Mouse (Mus musculus) cerebellum, adult 11-12 months (tissue): ENCODE measurements around the gene Ice2.

ENCODE experiments used
- DNase-seq: peaks from one replicate; pipeline ENCODE4 v3.0.0; 2022

Ice2 gene

GRCm38 (mm10) chr9:69419476-69419875, 21.8 kb downstream of the Ice2 start:
- DNase-seq = no peak

DNA sequence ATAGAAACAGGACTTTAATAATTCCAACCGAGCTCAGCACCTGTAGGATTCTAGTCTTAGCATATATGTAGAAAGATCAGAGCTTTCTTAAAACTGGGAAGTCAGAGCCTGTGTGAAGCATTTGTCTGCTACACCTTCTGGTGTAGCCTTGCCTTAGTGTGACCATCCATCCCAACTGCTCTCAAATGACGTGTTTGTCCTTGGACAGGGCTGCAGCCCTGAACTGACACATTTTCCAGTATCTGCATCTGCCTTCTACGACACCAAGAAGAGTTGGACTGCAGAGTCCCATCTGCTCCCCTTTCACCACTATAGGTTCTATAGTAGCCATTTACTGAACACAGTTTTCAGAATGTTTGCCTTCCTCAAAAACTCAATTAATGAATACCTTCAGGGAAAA, 32.8 kb downstream of the Ice2 start:
- no peak for DNase-seq

DNA sequence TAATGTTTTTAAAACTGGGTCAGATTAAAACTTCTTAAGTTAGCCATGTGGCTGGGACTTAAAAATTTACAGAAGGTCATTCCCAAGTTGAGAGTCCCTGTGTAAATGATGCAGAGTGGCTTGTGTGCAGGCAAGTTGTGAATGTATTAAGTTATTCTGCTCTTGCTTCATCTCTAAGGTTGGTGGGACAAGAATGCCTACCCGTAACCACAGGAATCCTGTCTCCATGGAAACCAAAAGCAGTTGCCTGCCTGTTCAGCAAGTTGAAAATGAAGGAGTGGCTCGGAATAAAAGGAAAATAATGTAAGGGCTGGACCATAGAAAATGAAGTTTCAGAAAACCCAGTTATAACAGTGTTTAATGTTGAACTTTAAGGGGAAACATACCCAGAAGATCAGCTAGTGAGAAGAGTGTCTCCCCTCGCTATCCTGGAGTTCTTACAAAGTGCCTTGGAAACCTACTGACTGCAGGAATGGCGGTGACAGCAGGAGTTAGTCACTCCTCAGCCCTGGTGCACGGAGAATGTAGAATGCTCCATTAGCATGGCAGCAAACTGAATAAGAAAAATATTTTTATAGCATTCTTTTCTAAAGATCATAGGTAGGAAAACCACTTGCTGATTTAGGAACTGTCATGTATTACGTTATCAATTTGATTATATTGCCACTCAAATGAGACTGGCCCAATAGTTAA, 34.3 kb downstream of the Ice2 start:
- DNase-seq = no peak

- DNase-seq = no peak
Measured at GRCm38 (mm10) chr9:69435194-69435593, 37.5 kb downstream of the Ice2 start.

- no peak for DNase-seq
Measured at GRCm38 (mm10) chr9:69435662-69436061, 38.0 kb downstream of the Ice2 start.

- DNase-seq = no peak
Measured at GRCm38 (mm10) chr9:69439805-69440357, 42.2 kb downstream of the Ice2 start.

GRCm38 (mm10) chr9:69442471-69443038, 44.8 kb downstream of the Ice2 start:
- DNase-seq = no peak

- no peak for DNase-seq
Measured at GRCm38 (mm10) chr9:69443203-69443602, 45.5 kb downstream of the Ice2 start.

DNA sequence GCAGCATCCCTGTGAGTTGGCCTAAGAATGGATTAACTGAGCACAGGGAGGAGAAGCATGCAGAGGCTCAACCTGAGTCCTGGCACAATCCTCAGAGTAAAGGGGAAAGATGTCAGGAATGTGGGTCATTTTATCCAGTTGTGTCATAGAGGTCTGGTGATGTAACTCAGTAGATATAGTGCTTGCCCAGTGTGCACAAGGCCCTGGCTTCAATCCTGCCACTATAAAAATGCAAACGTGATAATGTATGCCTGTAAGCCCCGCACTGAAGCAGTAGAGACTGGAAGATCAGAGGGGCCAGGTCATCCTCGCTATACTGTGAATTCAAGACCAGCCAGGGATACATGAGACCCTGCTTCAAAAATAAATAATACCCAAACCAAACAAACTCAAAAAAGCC, 51.1 kb downstream of the Ice2 start:
- DNase-seq = no peak

GRCm38 (mm10) chr9:69450636-69451035, 52.9 kb downstream of the Ice2 start:
- no peak for DNase-seq

GRCm38 (mm10) chr9:69451886-69452810, 54.4 kb downstream of the Ice2 start:
- no peak for DNase-seq

- DNase-seq = no peak
Measured at GRCm38 (mm10) chr9:69453066-69453900, 55.6 kb downstream of the Ice2 start, which contains the start of gene Anxa2. Gene Anxa2 (plus strand): TSS chr9:69453620.

GRCm38 (mm10) chr9:69453901-69454666, 56.4 kb downstream of the Ice2 start:
- DNase-seq = no peak

DNA sequence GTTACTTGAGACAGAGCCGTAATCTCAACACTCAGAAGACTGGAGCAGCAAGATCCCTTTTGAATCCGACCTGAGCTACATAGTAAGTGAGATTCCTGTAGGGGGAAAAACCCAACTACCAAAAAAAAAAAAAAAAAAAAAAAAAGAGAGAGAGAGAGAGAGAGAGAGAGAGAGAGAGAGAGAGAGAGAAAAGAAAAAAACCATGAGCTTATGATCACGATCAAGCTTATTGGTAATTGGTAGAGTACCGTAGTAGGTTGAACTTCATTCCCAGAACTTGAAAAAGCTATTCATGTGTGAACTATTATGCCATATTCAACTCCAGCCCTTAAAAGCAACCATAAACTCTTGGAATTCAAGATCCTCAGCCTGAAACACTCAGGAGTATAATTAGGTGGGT, 57.0 kb downstream of the Ice2 start:
- no peak for DNase-seq

DNA sequence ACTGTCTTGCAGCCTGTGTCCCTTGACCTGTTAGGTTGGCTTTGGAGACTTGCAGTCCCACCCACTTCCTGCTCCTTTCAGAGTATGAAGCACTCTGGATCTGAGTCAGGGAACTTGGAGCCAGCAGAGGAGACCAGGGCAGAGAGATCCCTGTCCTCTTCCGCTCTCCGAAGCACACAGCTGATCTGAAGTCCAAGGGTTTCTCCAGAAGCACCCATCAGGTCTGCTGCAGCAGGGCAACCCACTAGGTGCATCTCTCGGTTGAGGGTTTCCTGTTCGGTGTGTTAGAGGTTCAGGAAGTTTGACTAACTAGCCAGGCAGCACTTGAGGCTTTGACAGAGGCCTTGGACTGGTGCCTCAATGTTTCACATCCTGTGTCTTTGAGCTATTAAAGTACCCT, 57.7 kb downstream of the Ice2 start:
- DNase-seq = no peak

GRCm38 (mm10) chr9:69456406-69457075, 58.8 kb downstream of the Ice2 start:
- DNase-seq = no peak

DNA sequence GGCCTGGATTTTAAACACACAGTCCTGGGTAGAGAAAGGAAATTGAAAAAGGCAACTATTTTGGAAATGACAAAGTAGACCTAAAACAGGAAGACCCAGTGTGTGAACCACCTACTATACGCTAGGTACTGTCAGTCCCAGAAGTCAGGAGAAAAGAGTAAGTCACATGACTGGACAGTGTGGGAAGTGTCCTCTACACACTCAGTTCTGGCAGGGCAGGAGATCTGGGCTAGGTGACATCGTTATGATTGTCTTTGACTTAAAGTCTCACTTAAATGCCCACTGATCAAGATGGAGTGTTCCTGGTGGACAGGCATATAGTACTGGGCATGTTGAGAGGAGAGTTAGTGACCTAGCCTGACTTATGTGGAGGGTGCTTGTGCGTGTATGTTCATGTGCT, 59.4 kb downstream of the Ice2 start:
- DNase-seq = no peak

GRCm38 (mm10) chr9:69457747-69458625, 60.3 kb downstream of the Ice2 start:
- DNase-seq = no peak

- DNase-seq = no peak
Measured at GRCm38 (mm10) chr9:69458982-69459381, 61.3 kb downstream of the Ice2 start.

GRCm38 (mm10) chr9:69459876-69460275, 62.2 kb downstream of the Ice2 start:
- DNase-seq = no peak
